Mouse (Mus musculus) activated CD4-positive, CD25-positive, alpha-beta regulatory T cell (primary cell): Measurements from ENCODE around the gene Dcaf12l1. TPM values are rescaled to one million over a fixed set of nuclear protein-coding genes. Genes with fewer than 3 reads are reported as not detected.

Experiments
- polyA plus RNA-seq, 2 experiments: library from polyadenylated mRNA; unstranded; fragments of 100-300 nt; shearing (Covaris generic); gene quantifications; one replicate each; pipeline ENCODE4 v1.2.1; 2017

Gene Dcaf12l1
- under 1 TPM in 1 of 2 experiments, not detected in 1; 0.36 TPM for polyA plus RNA-seq

DNA sequence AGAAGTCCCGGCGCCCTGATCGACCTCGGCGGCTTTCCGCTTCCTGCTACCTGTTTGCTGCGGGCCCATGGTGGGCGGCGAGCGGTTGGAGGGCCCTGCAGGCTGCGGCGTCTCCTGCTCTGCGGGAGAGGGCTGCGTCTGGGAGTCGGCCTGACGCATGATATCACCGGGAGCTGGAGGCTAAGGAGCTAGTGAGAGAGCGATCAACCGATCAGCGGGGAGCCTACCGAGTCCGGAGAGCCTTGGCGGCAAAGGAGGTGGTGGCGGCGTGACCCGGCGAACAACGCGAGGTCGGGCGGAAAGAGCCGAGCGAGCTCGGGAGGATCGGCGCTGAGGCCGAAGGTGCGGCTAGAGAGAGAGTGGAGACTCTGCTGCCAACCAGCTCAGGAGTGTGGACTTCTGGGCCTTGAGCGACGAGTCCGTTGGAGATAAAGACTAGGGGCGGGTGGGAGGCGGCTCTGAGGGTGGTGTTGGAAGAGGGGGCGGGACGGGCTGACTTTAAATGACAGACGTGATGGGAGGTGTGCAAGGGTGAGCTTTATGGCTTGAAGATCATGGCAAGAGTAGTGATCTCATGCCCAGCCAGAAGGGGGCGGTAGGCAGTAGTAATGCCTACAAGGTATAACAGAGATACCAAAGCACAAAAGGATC, at the start of gene Dcaf12l1:
Gene Dcaf12l1 (minus strand): TSS at position 437 of the 651 bp plus-strand sequence.

